Mouse (Mus musculus) cerebellum, postnatal 14 days (tissue): Measurements from ENCODE around the gene Tmem116.

ENCODE experiments used
- DNase-seq, 2 experiments: peaks; one replicate each; pipeline ENCODE4 v3.0.0; 2021; ENCODE audit warnings: mixed read lengths in 2 of 2

The Tmem116 gene

GRCm38 (mm10) chr5:121451644-121452025 is at the start of gene Tmem116:
TSS of gene Tmem116 (plus strand) at chr5:121451893.
- DNase-seq = peak; percentile 58 to 60

DNA sequence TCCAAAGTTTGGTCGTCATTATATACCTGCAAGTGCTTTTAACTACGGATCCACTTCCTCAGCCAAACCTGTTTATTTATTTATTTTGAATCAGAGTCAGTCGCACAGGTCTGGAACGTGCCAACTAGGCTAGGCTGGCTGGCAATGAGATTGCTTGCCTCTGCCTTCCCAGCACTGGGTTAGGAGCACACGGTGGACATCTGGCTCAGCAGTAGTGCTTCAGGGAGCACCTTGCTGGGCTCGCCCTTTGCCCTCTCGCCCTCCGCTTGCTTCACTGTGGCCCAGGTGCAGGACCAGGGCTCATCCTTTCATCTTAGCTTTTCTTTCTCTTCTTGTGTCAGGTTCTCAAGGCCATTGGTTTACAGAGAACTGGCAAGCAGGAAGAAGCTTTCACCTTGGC is 43.8 kb upstream of the Tmem116 start:
- no peak for DNase-seq

DNA sequence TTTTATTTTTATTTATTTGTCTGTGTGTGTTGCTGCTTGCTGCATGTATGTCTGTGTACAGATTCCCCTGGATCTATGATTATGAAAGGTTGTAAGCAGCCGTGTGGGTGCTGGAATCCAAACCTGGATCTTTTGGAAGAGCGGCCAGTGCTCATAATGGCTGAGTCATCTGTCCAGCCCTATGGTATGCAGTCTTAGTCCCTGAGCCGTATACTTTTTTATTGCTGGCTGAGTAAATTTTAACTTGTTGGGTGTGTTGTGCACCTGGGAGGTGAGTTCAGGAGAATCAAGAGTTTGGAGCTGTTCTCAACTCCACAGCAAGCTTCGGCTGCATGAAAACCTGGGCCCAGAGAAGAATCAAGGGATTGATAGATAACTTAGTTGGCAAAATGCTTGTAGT is 40.7 kb upstream of the Tmem116 start:
- no peak for DNase-seq

DNA sequence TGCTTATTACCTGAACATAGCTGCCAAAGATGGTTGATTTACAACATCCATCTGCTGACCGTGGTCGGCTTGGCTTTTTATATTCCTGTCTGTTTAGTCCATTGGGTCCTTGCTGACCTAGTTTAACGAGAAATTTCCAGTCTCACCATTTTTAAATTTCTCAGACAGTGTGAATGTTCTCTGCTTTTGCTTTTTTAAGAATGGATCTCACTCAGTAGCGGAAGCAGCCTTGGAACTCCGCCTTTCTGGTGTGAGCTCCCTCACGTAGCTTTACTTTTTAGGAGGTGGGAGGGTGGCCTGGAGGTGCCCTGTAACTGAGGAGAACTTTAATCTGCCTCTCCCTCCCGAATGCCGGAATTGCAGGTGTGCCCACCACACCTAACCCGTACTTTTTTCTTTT is 31.0 kb upstream of the Tmem116 start:
- no peak for DNase-seq

GRCm38 (mm10) chr5:121422787-121423186 is 28.9 kb upstream of the Tmem116 start:
- no peak for DNase-seq

- no peak for DNase-seq
Measured at GRCm38 (mm10) chr5:121423297-121423696, 28.4 kb upstream of the Tmem116 start.

GRCm38 (mm10) chr5:121428954-121429353 is 22.7 kb upstream of the Tmem116 start:
- DNase-seq = no peak

GRCm38 (mm10) chr5:121438131-121438530 is 13.6 kb upstream of the Tmem116 start:
- peak in 1 of 2 experiments; percentile 24 for DNase-seq

GRCm38 (mm10) chr5:121438756-121439155 is 12.9 kb upstream of the Tmem116 start:
- no peak for DNase-seq

DNA sequence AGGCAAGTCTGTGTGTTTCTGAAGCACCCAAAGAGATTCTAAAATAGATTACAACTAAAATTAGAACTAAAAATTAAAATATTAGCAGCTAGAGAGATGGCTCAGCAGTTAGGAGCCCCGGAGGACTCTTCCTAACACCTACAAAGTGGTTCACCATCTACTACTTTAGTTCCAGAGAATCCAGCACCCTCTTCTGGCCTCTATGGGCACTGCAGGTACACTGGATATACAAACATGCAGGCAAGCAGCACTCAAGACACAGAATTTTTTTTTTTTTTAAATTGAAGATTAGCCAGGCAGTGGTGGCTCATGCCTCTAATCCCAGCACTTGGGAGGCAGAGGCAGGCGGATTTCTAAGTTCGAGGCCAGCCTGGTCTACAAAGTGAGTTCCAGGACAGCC is 8.1 kb upstream of the Tmem116 start:
- peak; percentile 47 to 78 for DNase-seq

DNA sequence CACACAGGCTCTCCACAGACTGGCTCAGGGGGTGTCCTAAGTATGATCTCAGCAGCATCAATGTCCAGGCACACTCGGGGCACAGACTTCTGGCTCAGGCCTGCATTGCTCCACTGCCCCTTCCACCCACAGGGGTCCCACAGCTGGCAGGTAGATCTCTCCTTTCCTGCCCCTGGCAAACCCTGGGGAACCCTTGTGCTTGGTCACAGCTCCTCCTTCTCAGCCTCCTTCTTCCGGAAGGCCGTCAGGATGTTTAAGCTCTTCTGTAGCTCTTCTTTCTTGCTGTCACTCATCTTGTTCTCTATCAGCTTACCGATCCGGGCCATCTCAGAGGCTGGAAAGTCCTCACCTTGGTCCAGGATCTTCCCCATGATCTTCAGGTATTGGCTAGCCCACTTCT is 6.8 kb upstream of the Tmem116 start:
- no peak for DNase-seq

- peak in 1 of 2 experiments; percentile 39 for DNase-seq
Measured at GRCm38 (mm10) chr5:121448450-121448849, 3.2 kb upstream of the Tmem116 start.

DNA sequence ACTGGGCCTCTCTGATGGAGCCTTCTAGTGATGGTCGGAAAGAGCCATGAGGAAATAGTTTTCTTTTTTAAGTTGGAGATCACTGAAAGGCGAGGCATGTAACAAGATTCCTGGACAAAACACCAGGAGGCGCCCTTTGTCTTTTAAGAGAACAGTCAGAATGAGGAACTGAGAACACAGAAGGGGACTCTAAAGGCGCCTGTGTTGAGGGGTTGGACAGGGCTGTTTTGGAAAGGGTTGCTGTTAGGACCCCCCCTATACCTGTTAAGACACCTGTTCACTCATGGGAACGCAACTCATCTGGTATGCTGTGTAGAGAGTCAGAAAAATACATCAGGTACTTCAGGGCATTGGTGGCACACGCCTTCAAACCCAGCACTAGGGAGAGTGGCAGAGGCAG is 1.7 kb upstream of the Tmem116 start:
- DNase-seq = peak; percentile 58 to 75

DNA sequence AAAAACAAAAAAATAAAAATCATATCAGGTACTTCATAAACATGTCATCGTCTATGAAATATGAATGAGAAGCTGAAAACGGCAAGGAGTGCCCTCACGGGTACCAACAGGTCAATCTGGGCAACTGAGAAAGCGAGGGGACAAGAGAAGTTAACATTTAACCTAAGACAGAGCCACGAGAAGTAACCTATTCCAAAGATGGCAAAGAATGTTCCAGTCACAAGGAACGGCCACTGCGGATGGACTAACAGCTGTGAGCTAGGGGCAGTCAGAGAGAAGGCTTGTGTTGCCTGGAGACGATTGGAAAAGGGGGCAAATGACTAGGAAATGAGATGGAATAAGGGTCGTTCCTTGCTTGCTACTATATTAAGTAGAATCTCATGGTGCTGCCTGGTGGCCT is 1.2 kb upstream of the Tmem116 start:
- no peak for DNase-seq

GRCm38 (mm10) chr5:121451203-121451602 is 490 bp upstream of the Tmem116 start:
- DNase-seq = no peak

DNA sequence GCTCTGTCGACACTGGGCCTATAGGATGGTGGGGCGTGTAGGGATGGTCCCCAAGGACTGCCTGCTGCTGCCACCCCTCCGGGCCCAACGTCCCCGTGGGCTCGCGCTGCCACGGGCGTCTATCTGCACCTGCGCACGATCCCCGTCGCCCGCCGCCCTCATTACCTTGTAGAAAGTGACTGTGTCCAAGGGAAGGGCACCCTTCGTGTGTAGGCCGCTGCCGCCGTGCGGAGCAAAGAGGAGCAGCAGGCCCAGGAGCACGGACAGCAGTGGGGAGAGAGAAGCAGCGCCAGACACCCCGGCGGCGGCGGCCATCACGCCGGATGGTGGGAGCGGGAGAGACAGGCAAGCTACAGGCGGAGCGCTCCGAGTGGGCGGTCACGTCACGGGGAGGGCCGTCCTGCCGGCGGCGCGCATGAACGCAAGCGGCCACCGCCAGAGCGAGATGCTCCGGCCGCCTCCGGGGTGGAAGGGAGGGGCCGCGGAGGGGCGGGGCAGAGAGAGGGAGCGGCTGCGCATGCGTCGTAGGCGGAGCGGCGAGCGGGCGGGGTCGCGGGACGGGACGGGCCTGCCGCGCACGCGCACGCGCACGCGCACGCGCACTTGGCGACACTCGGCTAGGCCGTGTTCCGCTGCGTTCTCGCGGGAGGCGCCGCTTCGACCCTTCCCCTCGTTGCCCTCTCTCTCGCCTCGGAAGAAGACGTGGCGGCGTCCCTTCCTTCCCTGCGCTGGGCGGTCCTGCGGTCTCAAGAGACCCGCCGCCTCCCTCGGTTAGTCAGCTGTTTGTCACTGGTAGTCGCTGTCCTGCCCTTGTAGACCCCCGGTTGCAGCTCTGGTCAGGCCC is 555 bp downstream of the Tmem116 start, which contains the start of gene Erp29:
Gene Erp29, minus strand, starts transcription at position 481 of the 844 bp plus-strand sequence.
- DNase-seq = peak; percentile 99 to 100

GRCm38 (mm10) chr5:121452906-121453305 is 1.2 kb downstream of the Tmem116 start:
- DNase-seq = peak; percentile 68 to 78

DNA sequence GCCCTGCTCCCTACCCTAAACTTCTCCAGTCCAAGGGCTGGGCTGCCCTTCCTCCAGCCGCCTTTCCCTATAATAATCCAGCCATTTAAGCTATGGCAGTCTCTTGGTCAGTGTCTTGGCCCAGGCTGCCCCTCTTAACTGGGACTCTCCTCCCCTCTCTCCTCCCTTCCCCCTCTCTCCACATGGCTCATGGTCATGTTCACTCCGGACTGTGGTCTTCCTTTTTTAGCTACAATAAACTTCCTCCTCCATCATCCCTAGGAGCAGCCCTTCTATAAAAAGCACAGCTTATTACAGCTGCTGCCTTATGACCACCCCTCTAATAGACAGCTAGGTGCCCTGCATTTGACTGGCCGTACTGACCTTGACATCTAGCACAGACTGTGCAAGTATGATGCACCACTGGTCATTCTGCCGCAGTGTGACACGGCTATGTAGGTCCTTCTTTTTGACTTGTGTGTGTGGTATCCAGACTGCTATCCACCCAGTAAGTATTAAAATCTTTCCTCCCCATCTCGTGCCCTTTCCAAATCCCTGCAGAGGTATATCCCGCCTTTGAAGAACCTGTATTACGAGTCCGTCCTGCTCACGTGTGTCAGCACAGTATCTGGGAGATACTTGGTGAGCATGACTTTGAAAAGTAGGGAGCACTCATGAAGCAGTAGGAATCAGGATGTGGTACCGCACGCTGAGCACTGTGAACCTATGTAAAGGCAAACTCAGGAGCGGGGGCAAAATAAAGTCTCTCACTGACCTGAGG is 2.2 kb downstream of the Tmem116 start:
- DNase-seq = no peak

- DNase-seq = no peak
Measured at GRCm38 (mm10) chr5:121454503-121454782, 2.8 kb downstream of the Tmem116 start.

GRCm38 (mm10) chr5:121455510-121456265 is 4.0 kb downstream of the Tmem116 start:
- DNase-seq = no peak

GRCm38 (mm10) chr5:121461339-121462170 is 9.9 kb downstream of the Tmem116 start:
- DNase-seq = no peak

- DNase-seq = no peak
Measured at GRCm38 (mm10) chr5:121462171-121462502, 10.4 kb downstream of the Tmem116 start.

- DNase-seq = no peak
Measured at GRCm38 (mm10) chr5:121462967-121463366, 11.3 kb downstream of the Tmem116 start.
